Mouse (Mus musculus): Measurements from ENCODE around the gene Gpalpp1. TPM values are rescaled to one million over a fixed set of nuclear protein-coding genes. Genes with fewer than 3 reads are reported as not detected.

Gene Gpalpp1
- polyA plus RNA-seq (2014; fragmentation: Nextera tagmentation; extraction: Ambion mirVana), result 11.9 and 15.4 TPM in 2 replicates

- peaks cover 13% of the 10 kb centered on the region for H3K4me1 ChIP-seq (replicated peaks; ENCODE audit: control insufficient read depth, insufficient read depth, low read length)
- H3K4me2 ChIP-seq (ENCODE audit: low read length), result peak within 1 kb of the TSS; percentile 96
- ATAC-seq (replicated peaks; ENCODE audit: low FRiP score, low TSS enrichment, low read depth) (peak; percentile 99), DNase-seq (ENCODE audit: low spot score) (peak; percentile 96)
- peak within 1 kb of the TSS; percentile 84 for H3K27ac ChIP-seq (ENCODE audit: low read depth)
- peak within 1 kb of the TSS; percentile 67 for H3K4me3 ChIP-seq (ENCODE audit: low read depth, low read length)
- H3K36me3 ChIP-seq (ENCODE audit: control insufficient read depth, insufficient read depth, low read length), result peaks cover 35% of the 10 kb centered on the region
- under 1% methylated on average over 68 of the region's 69 CpGs for WGBS
- H3K27me3 ChIP-seq (replicated peaks; ENCODE audit: control insufficient read depth, insufficient read depth, low read length), result no peaks in the 10 kb centered on the region
- peak within 1 kb of the TSS; percentile 79 for H3K9ac ChIP-seq (ENCODE audit: low read length)
- no peaks in the 10 kb centered on the region for H3K9me3 ChIP-seq (ENCODE audit: control insufficient read depth, low read length)
These were observed at the start of gene Gpalpp1, which contains the start of gene Nufip1 for GRCm38 (mm10) chr14:76110396-76111221. Gpalpp1 (minus strand) TSS chr14:76110760. Nufip1 (plus strand) TSS chr14:76110891.

GRCm38 (mm10) chr14:76158192-76158785, 47.7 kb upstream of the Gpalpp1 start:
- Histone ChIP-seq H3K4me1 (replicated peaks; ENCODE audit: control insufficient read depth, insufficient read depth, low read length) (no peaks in the 10 kb centered on the region), H3K36me3 (ENCODE audit: control insufficient read depth, insufficient read depth, low read length) (no peaks in the 10 kb centered on the region), H3K27me3 (replicated peaks; ENCODE audit: control insufficient read depth, insufficient read depth, low read length) (no peaks in the 10 kb centered on the region), H3K4me2 (ENCODE audit: low read length) (no peak overlapping the region), H3K9ac (ENCODE audit: low read length) (no peak overlapping the region), H3K9me3 (ENCODE audit: control insufficient read depth, low read length) (no peaks in the 10 kb centered on the region), H3K4me3 (ENCODE audit: low read depth, low read length) (no peak overlapping the region), H3K27ac (ENCODE audit: low read depth) (no peak overlapping the region)
- 64% methylated on average over 5 of the region's 5 CpGs for WGBS
- DNase-seq (ENCODE audit: low spot score) (no peak), ATAC-seq (replicated peaks; ENCODE audit: low FRiP score, low TSS enrichment, low read depth) (no peak)

- no peak overlapping the region for H3K27ac ChIP-seq (ENCODE audit: low read depth)
- no peaks in the 10 kb centered on the region for H3K36me3 ChIP-seq (ENCODE audit: control insufficient read depth, insufficient read depth, low read length)
- DNase-seq (ENCODE audit: low spot score) (no peak), ATAC-seq (replicated peaks; ENCODE audit: low FRiP score, low TSS enrichment, low read depth) (no peak)
- H3K27me3 ChIP-seq (replicated peaks; ENCODE audit: control insufficient read depth, insufficient read depth, low read length), result no peaks in the 10 kb centered on the region
- no peak overlapping the region for H3K9ac ChIP-seq (ENCODE audit: low read length)
- no peaks in the 10 kb centered on the region for H3K9me3 ChIP-seq (ENCODE audit: control insufficient read depth, low read length)
- WGBS, result 24% methylated on average over 6 of the region's 6 CpGs
- 0 out of 2 replicates have a peak, but pooled peaks cover 4% of the 10 kb centered on the region for H3K4me1 ChIP-seq (replicated peaks; ENCODE audit: control insufficient read depth, insufficient read depth, low read length)
- 0 out of 2 replicates have a peak overlapping the region, but pooled peaks have one; percentile 57 for H3K4me2 ChIP-seq (ENCODE audit: low read length)
- no peak overlapping the region for H3K4me3 ChIP-seq (ENCODE audit: low read depth, low read length)
These were observed 43.3 kb upstream of the Gpalpp1 start for GRCm38 (mm10) chr14:76153828-76154227.

- DNase-seq (ENCODE audit: low spot score) (no peak), ATAC-seq (replicated peaks; ENCODE audit: low FRiP score, low TSS enrichment, low read depth) (peak; percentile 10; the same call in 1 of the 2 replicates)
- 0 out of 2 replicates have a peak, but pooled peaks cover 4% of the 10 kb centered on the region for H3K4me1 ChIP-seq (replicated peaks; ENCODE audit: control insufficient read depth, insufficient read depth, low read length)
- H3K4me2 ChIP-seq (ENCODE audit: low read length), result peak overlapping the region; percentile 57
- peak overlapping the region; percentile 96 for H3K27ac ChIP-seq (ENCODE audit: low read depth)
- H3K36me3 ChIP-seq (ENCODE audit: control insufficient read depth, insufficient read depth, low read length), result no peaks in the 10 kb centered on the region
- no peaks in the 10 kb centered on the region for H3K9me3 ChIP-seq (ENCODE audit: control insufficient read depth, low read length)
- H3K4me3 ChIP-seq (ENCODE audit: low read depth, low read length), result peak overlapping the region; percentile 48
- H3K27me3 ChIP-seq (replicated peaks; ENCODE audit: control insufficient read depth, insufficient read depth, low read length), result no peaks in the 10 kb centered on the region
- WGBS, result 7% methylated on average over 24 of the region's 24 CpGs
- H3K9ac ChIP-seq (ENCODE audit: low read length), result peak overlapping the region; percentile 29; the same call in 1 of the 2 replicates
These were observed 42.6 kb upstream of the Gpalpp1 start for GRCm38 (mm10) chr14:76153003-76153675.

GRCm38 (mm10) chr14:76152162-76153002, 41.8 kb upstream of the Gpalpp1 start:
- Histone ChIP-seq H3K36me3 (ENCODE audit: control insufficient read depth, insufficient read depth, low read length) (no peaks in the 10 kb centered on the region), H3K4me2 (ENCODE audit: low read length) (peak overlapping the region; percentile 57), H3K9ac (ENCODE audit: low read length) (peak overlapping the region; percentile 70), H3K9me3 (ENCODE audit: control insufficient read depth, low read length) (no peaks in the 10 kb centered on the region), H3K4me1 (replicated peaks; ENCODE audit: control insufficient read depth, insufficient read depth, low read length) (0 out of 2 replicates have a peak, but pooled peaks cover 4% of the 10 kb centered on the region), H3K27me3 (replicated peaks; ENCODE audit: control insufficient read depth, insufficient read depth, low read length) (no peaks in the 10 kb centered on the region), H3K4me3 (ENCODE audit: low read depth, low read length) (peak overlapping the region; percentile 48), H3K27ac (ENCODE audit: low read depth) (peak overlapping the region; percentile 96)
- DNase-seq (ENCODE audit: low spot score) (peak; percentile 100), ATAC-seq (replicated peaks; ENCODE audit: low FRiP score, low TSS enrichment, low read depth) (peak; percentile 89)
- under 1% methylated on average over 41 of the region's 41 CpGs for WGBS

GRCm38 (mm10) chr14:76151820-76152161, 41.2 kb upstream of the Gpalpp1 start:
- H3K27me3 ChIP-seq (replicated peaks; ENCODE audit: control insufficient read depth, insufficient read depth, low read length), result no peaks in the 10 kb centered on the region
- 0 out of 2 replicates have a peak, but pooled peaks cover 4% of the 10 kb centered on the region for H3K4me1 ChIP-seq (replicated peaks; ENCODE audit: control insufficient read depth, insufficient read depth, low read length)
- under 1% methylated on average over 10 of the region's 10 CpGs for WGBS
- peak overlapping the region; percentile 57 for H3K4me2 ChIP-seq (ENCODE audit: low read length)
- ATAC-seq (replicated peaks; ENCODE audit: low FRiP score, low TSS enrichment, low read depth), result no peak
- no peaks in the 10 kb centered on the region for H3K9me3 ChIP-seq (ENCODE audit: control insufficient read depth, low read length)
- peak overlapping the region; percentile 48 for H3K4me3 ChIP-seq (ENCODE audit: low read depth, low read length)
- peak overlapping the region; percentile 96 for H3K27ac ChIP-seq (ENCODE audit: low read depth)
- H3K36me3 ChIP-seq (ENCODE audit: control insufficient read depth, insufficient read depth, low read length), result no peaks in the 10 kb centered on the region
- DNase-seq (ENCODE audit: low spot score), result no peak
- H3K9ac ChIP-seq (ENCODE audit: low read length), result peak overlapping the region; percentile 70

GRCm38 (mm10) chr14:76151011-76151410, 40.5 kb upstream of the Gpalpp1 start:
- ATAC-seq (replicated peaks; ENCODE audit: low FRiP score, low TSS enrichment, low read depth) (no peak), DNase-seq (ENCODE audit: low spot score) (no peak)
- no peak overlapping the region for H3K4me3 ChIP-seq (ENCODE audit: low read depth, low read length)
- H3K36me3 ChIP-seq (ENCODE audit: control insufficient read depth, insufficient read depth, low read length), result no peaks in the 10 kb centered on the region
- no peaks in the 10 kb centered on the region for H3K27me3 ChIP-seq (replicated peaks; ENCODE audit: control insufficient read depth, insufficient read depth, low read length)
- 0 out of 2 replicates have a peak, but pooled peaks cover 4% of the 10 kb centered on the region for H3K4me1 ChIP-seq (replicated peaks; ENCODE audit: control insufficient read depth, insufficient read depth, low read length)
- H3K9me3 ChIP-seq (ENCODE audit: control insufficient read depth, low read length), result no peaks in the 10 kb centered on the region
- H3K4me2 ChIP-seq (ENCODE audit: low read length), result no peak overlapping the region
- WGBS, result 63% methylated on average over 2 of the region's 2 CpGs
- H3K9ac ChIP-seq (ENCODE audit: low read length), result no peak overlapping the region
- H3K27ac ChIP-seq (ENCODE audit: low read depth), result no peak overlapping the region

GRCm38 (mm10) chr14:76150499-76150898, 39.9 kb upstream of the Gpalpp1 start:
- Histone ChIP-seq H3K4me1 (replicated peaks; ENCODE audit: control insufficient read depth, insufficient read depth, low read length) (0 out of 2 replicates have a peak, but pooled peaks cover 4% of the 10 kb centered on the region), H3K9me3 (ENCODE audit: control insufficient read depth, low read length) (no peaks in the 10 kb centered on the region), H3K4me2 (ENCODE audit: low read length) (no peak overlapping the region), H3K27me3 (replicated peaks; ENCODE audit: control insufficient read depth, insufficient read depth, low read length) (no peaks in the 10 kb centered on the region), H3K9ac (ENCODE audit: low read length) (no peak overlapping the region), H3K36me3 (ENCODE audit: control insufficient read depth, insufficient read depth, low read length) (no peaks in the 10 kb centered on the region), H3K4me3 (ENCODE audit: low read depth, low read length) (no peak overlapping the region), H3K27ac (ENCODE audit: low read depth) (no peak overlapping the region)
- DNase-seq (ENCODE audit: low spot score), result no peak
- WGBS, result 84% methylated on average over 11 of the region's 11 CpGs
- no peak for ATAC-seq (replicated peaks; ENCODE audit: low FRiP score, low TSS enrichment, low read depth)
